18 mouse cellular contexts compared by ENCODE assay signal in genomic region chr7:88810170-88810569, GRCm38 (mm10).
"Had no signal": no experiment of that assay in that cellular context is flagged by ENCODE, and none has a peak within 500 bp of the region (broad histone marks: within the 10 kb centered on the region; RNA-seq: fewer than 3 reads in every experiment).

No protein-coding gene starts in this region.

- H3K4me3 ChIP-seq: kidney, embryonic 15.5 days; left cerebral cortex, adult 2 months; liver, embryonic 13.5 days; myocyte; neural tube, embryonic 13.5 days; stomach, embryonic 15.5 days had no signal

- H3K27me3 ChIP-seq: kidney, embryonic 15.5 days; liver, embryonic 13.5 days; neural tube, embryonic 13.5 days; stomach, embryonic 15.5 days had no signal

- H3K27ac ChIP-seq: kidney, embryonic 15.5 days; left cerebral cortex, adult 2 months; liver, embryonic 13.5 days; neural tube, embryonic 13.5 days; stomach, embryonic 15.5 days had no signal

- H3K4me1 ChIP-seq: kidney, embryonic 15.5 days; liver, embryonic 13.5 days; neural tube, embryonic 13.5 days; stomach, embryonic 15.5 days had no signal

- H3K9ac ChIP-seq: kidney, embryonic 15.5 days; liver, embryonic 13.5 days; neural tube, embryonic 13.5 days; stomach, embryonic 15.5 days had no signal

- H3K4me2 ChIP-seq: kidney, embryonic 15.5 days; liver, embryonic 13.5 days; midbrain, embryonic 11.5 days; neural tube, embryonic 13.5 days; stomach, embryonic 15.5 days had no signal

- H3K36me3 ChIP-seq: kidney, embryonic 15.5 days; liver, embryonic 13.5 days; neural tube, embryonic 13.5 days; stomach, embryonic 15.5 days had no signal

- H3K9me3 ChIP-seq: kidney, embryonic 15.5 days; liver, embryonic 13.5 days; neural tube, embryonic 13.5 days; stomach, embryonic 15.5 days had no signal

- DNase-seq: kidney, postnatal 10 days; kidney, postnatal 36 days; layer of hippocampus, postnatal 36 days; liver, embryonic 13.5 days; lung, adult 2 months; lung, postnatal 14 days; lung, postnatal 4 days; midbrain, embryonic 14.5 days; right cerebral cortex, postnatal 25 days; spleen, adult 18-20 months; thymus, adult 18-20 months; thymus, postnatal 36 days had no signal
